ENCODE assay signal across 13 mouse cellular contexts in genomic region chr1:38307234-38307633, GRCm38 (mm10).
A peak's percentile ranks its signal among the peaks of the same experiment; 100 is the strongest.
DNase-seq lines count a peak whose midpoint lies in the region; ATAC-seq and TF ChIP-seq lines count a peak whose summit lies in the region.
"Had no signal": no experiment of that assay in that cellular context is flagged by ENCODE, and none has a peak within 500 bp of the region (broad histone marks: within the 10 kb centered on the region; RNA-seq: fewer than 3 reads in every experiment).

No protein-coding gene starts in this region.

- no peak overlapping the region for H3K4me3 ChIP-seq in heart, embryonic 10.5 days
- H3K4me3 ChIP-seq in liver, postnatal 0 days (ENCODE audit: low read depth, low read length) = no peak overlapping the region
- no peak overlapping the region for H3K4me3 ChIP-seq in liver, embryonic 11.5 days (ENCODE audit: low read depth, low read length)
- H3K4me3 ChIP-seq in cortical plate, adult 2 months (ENCODE audit: insufficient read depth, low read length) = no peak overlapping the region
- H3K4me3 ChIP-seq: heart, embryonic 15.5 days; liver, embryonic 15.5 days had no signal

- 0 out of 2 replicates have a peak, but pooled peaks cover 2% of the 10 kb centered on the region for H3K36me3 ChIP-seq in heart, embryonic 10.5 days
- H3K36me3 ChIP-seq in liver, postnatal 0 days (replicated peaks; ENCODE audit: insufficient read depth, low read length) = no peaks in the 10 kb centered on the region
- H3K36me3 ChIP-seq in liver, embryonic 11.5 days (ENCODE audit: control insufficient read depth, insufficient read depth, low read length) = no peaks in the 10 kb centered on the region
- H3K36me3 ChIP-seq: heart, embryonic 15.5 days; liver, embryonic 15.5 days had no signal

- no peaks in the 10 kb centered on the region for H3K27me3 ChIP-seq in heart, embryonic 10.5 days (ENCODE audit: insufficient read depth, poor library complexity, severe bottlenecking)
- H3K27me3 ChIP-seq in liver, postnatal 0 days (ENCODE audit: insufficient read depth, low read length) = no peaks in the 10 kb centered on the region
- H3K27me3 ChIP-seq in liver, embryonic 11.5 days (replicated peaks; ENCODE audit: control insufficient read depth, insufficient read depth, low read length) = no peaks in the 10 kb centered on the region
- H3K27me3 ChIP-seq: heart, embryonic 15.5 days; liver, embryonic 15.5 days had no signal

- no peak for TF ChIP-seq EP300 in liver, postnatal 0 days (IDR thresholded peaks at IDR 0.05; ENCODE audit: low read depth)

- peaks cover 22% of the 10 kb centered on the region for H3K4me1 ChIP-seq in heart, embryonic 10.5 days
- peaks cover 6% of the 10 kb centered on the region for H3K4me1 ChIP-seq in liver, postnatal 0 days (ENCODE audit: insufficient read depth)
- 0 out of 2 replicates have a peak, but pooled peaks cover 3% of the 10 kb centered on the region for H3K4me1 ChIP-seq in liver, embryonic 11.5 days (replicated peaks; ENCODE audit: control insufficient read depth, insufficient read depth, low read length)
- peaks cover 2% of the 10 kb centered on the region; the same call in 1 of the 2 replicates for H3K4me1 ChIP-seq in cortical plate, adult 2 months (ENCODE audit: control insufficient read depth, insufficient read depth, low read length)
- H3K4me1 ChIP-seq: liver, embryonic 15.5 days had no signal

- peak; percentile 40 for TF ChIP-seq CTCF in liver, postnatal 0 days (IDR thresholded peaks at IDR 0.05; ENCODE audit: low read depth)
- peak; percentile 18; the same call in 1 of the 2 replicates for TF ChIP-seq CTCF in cortical plate, adult 2 months (IDR thresholded peaks at IDR 0.05; ENCODE audit: extremely low read depth, insufficient read depth, low read length)

- no peaks in the 10 kb centered on the region for H3K9me3 ChIP-seq in heart, embryonic 10.5 days
- H3K9me3 ChIP-seq in liver, postnatal 0 days (ENCODE audit: low read length) = no peaks in the 10 kb centered on the region
- H3K9me3 ChIP-seq in liver, embryonic 11.5 days (ENCODE audit: control insufficient read depth, low read length) = no peaks in the 10 kb centered on the region
- H3K9me3 ChIP-seq: heart, embryonic 15.5 days; liver, embryonic 15.5 days had no signal

- no peak overlapping the region for H3K4me2 ChIP-seq in liver, postnatal 0 days (ENCODE audit: low read depth, low read length)
- H3K4me2 ChIP-seq in liver, embryonic 11.5 days = no peak overlapping the region
- H3K4me2 ChIP-seq: heart, embryonic 15.5 days; liver, embryonic 15.5 days had no signal

- DNase-seq in heart, embryonic 10.5 days (ENCODE audit: low spot score) = peak; percentile 64
- DNase-seq in heart, adult 9 months (ENCODE audit: low spot score in 2 of 2) = no peak
- DNase-seq in liver, postnatal 0 days = no peak
- no peak for DNase-seq in liver, embryonic 11.5 days (ENCODE audit: low spot score)
- DNase-seq in ES-CJ7 (ENCODE audit: low read depth, low spot score) = peak; percentile 34
- DNase-seq in neural tube, embryonic 10.5 days (ENCODE audit: extremely low spot score, low spot score) = no peak
- no peak for DNase-seq in adrenal gland, adult 2 months
- DNase-seq: adrenal gland, postnatal 25 days; cerebellum, adult 8-10 months; retina, postnatal 1 day had no signal

- no peak overlapping the region for H3K27ac ChIP-seq in heart, embryonic 10.5 days
- no peak overlapping the region for H3K27ac ChIP-seq in liver, postnatal 0 days (ENCODE audit: low read depth)
- H3K27ac ChIP-seq in liver, embryonic 11.5 days (ENCODE audit: low read depth, low read length) = no peak overlapping the region
- no peak overlapping the region for H3K27ac ChIP-seq in cortical plate, adult 2 months (ENCODE audit: insufficient read depth, low read length)
- H3K27ac ChIP-seq: liver, embryonic 15.5 days had no signal

- 93% methylated on average over 11 of the region's 11 CpGs for WGBS in heart, embryonic 10.5 days
- 84% methylated on average over 11 of the region's 11 CpGs for WGBS in liver, postnatal 0 days (ENCODE audit: insufficient replicate concordance)
- 87% methylated on average over 11 of the region's 11 CpGs for WGBS in liver, embryonic 11.5 days

- TF ChIP-seq POLR2A in cortical plate, adult 2 months (IDR thresholded peaks at IDR 0.05; ENCODE audit: extremely low read depth, insufficient read depth, low read length) = no peak

- ATAC-seq in liver, postnatal 0 days = no peak
- no peak for ATAC-seq in liver, embryonic 11.5 days (replicated peaks; ENCODE audit: low FRiP score)

- no peak overlapping the region for H3K9ac ChIP-seq in liver, postnatal 0 days (replicated peaks)
- H3K9ac ChIP-seq in liver, embryonic 11.5 days (ENCODE audit: low read depth, low read length) = no peak overlapping the region
- H3K9ac ChIP-seq: heart, embryonic 15.5 days; liver, embryonic 15.5 days had no signal

Comparison
In these comparisons a context has a peak if more than half of its experiments do, and no peak if none do; other contexts are left out.
1. DNase-seq: peak in heart, embryonic 10.5 days (single experiment) and ES-CJ7 (single experiment); none in heart, adult 9 months (0 of 2), liver, postnatal 0 days (single experiment), liver, embryonic 11.5 days (single experiment), neural tube, embryonic 10.5 days (single experiment) and adrenal gland, adult 2 months (single experiment).